ENCODE assay signal across 1 mouse cellular context in the genomic region with DNA sequence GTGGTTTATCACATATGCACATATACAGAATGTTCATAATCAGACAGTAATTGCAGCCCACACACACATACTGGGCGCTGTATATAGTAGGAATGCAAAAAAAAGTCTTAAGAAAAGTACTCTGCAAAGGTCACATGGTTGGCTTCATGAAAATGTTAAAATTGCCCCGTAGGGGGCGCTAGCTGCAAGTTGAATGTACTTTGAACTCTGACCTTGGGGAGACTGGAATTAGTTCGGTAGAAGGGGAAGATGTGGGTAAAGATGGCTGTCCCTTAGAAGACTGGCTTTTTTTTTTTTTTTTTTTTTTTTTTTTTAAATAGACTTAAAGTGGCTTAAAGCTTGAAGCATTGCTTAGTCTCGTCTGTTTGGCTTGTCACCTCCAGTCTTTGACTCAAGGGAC.
A peak's percentile ranks its signal among the peaks of the same experiment; 100 is the strongest.
TF ChIP-seq lines count a peak whose summit lies in the region.

No protein-coding gene starts in this region.

TF ChIP-seq in CH12.LX, 34 proteins besides CTCF, POLR2A, EP300 and RAD21 (continued from another document):
- TF ChIP-seq IRF4 (IDR thresholded peaks at IDR 0.05; ENCODE audit: low read depth, low read length) (no peak), MAZ (IDR thresholded peaks at IDR 0.05; ENCODE audit: low read depth, low read length) (no peak), CHD1 (IDR thresholded peaks at IDR 0.05; ENCODE audit: low read depth, low read length) (no peak), MYC (IDR thresholded peaks at IDR 0.05; ENCODE audit: low read depth, low read length) (peak; percentile 73; the same call in 1 of the 2 replicates), ZNF384 (IDR thresholded peaks at IDR 0.05; ENCODE audit: low read depth, low read length) (peak; percentile 90), ELF1 (IDR thresholded peaks at IDR 0.05; ENCODE audit: low read depth, low read length) (no peak), MEF2A (IDR thresholded peaks at IDR 0.05; ENCODE audit: borderline replicate concordance, low read depth, low read length) (no peak), ZMIZ1 (IDR thresholded peaks at IDR 0.05; ENCODE audit: low read depth, low read length) (no peak), TCF12 (IDR thresholded peaks at IDR 0.05; ENCODE audit: low read depth, low read length) (no peak), E2F4 (IDR thresholded peaks at IDR 0.05; ENCODE audit: insufficient replicate concordance, low read depth, low read length) (no peak), MAX (IDR thresholded peaks at IDR 0.05; ENCODE audit: low read length) (no peak; the same call in 1 of the 2 replicates)
